Mouse (Mus musculus): ENCODE results near the gene H2-T23. TPM values are rescaled to one million over a fixed set of nuclear protein-coding genes. Genes with fewer than 3 reads are reported as not detected.
"Not testable (repeated sequence)": the region's sequence is repeated elsewhere in the genome, so short reads cannot be mapped to it uniquely, and the experiment has no call there.

Gene H2-T23
- polyA plus RNA-seq (2015; fragmentation: Nextera tagmentation; extraction: Ambion mirVana) = 7.2 and 11.7 TPM in 2 replicates

DNA sequence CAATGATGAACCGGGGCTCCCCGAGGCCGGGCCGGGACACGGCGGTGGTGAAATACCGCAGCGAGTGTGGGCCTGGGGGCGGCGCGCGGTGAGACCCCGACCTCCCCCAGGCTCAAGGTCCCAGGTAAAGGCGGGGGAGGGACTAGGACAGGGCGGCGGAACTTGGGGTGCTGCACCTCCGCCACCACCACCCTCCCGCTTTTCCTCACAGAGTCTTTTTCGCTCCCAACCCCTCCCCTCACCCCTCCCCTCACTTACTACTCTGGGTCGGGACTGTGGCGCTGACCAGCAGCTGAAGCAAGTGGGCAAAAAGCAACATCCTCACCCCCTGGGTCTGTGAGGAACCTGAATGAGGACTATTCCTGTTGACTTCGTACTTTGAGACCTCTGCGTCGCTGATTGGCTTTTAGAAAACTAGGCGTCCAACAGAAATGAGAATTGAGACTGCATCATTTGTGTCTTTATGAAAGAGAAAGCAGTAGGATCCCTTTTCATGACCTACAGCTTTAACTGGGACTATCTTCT lies at the start of gene H2-T23:
H2-T23 (minus strand) TSS at position 505 of the 525 bp plus-strand sequence.
- not testable (repeated sequence) for H3K9me3 ChIP-seq (ENCODE audit: control insufficient read depth, low read length); H3K36me3 ChIP-seq (ENCODE audit: control insufficient read depth, insufficient read depth, low read length); H3K4me1 ChIP-seq (replicated peaks; ENCODE audit: control insufficient read depth, insufficient read depth, low read length); H3K27ac ChIP-seq (ENCODE audit: low read length); H3K27me3 ChIP-seq (ENCODE audit: control insufficient read depth, insufficient read depth, low read depth, low read length)
- H3K4me3 ChIP-seq (ENCODE audit: low read length) = peak within 1 kb of the TSS; percentile 58
- WGBS = 1% methylated on average over 24 of the region's 25 CpGs
- H3K9ac ChIP-seq (ENCODE audit: low read length) = peak within 1 kb of the TSS; percentile 61
- peak within 1 kb of the TSS; percentile 84 for H3K4me2 ChIP-seq (ENCODE audit: low read depth, low read length)
- peak; percentile 67 for ATAC-seq (ENCODE audit: low read depth)

DNA sequence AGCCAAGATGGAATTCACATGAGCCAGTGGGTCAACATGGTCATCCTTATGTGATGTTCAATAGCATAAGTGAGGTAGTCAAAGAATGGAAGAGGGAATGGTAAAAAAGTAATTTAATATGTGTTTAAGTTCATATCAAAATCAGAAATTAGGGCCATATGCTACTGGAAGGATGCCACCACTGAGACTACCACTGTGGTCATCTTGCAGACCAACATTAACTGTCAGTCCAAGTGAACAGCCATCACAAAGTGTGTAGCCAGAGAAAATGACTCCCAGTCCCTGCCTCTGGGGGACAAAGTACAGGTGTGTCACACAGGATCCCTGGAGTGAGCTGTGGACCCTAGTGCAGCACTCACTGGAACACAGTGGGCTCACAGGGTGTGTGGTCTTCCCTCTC lies 49.2 kb upstream of the H2-T23 start:
- ATAC-seq (ENCODE audit: low read depth); H3K36me3 ChIP-seq (ENCODE audit: control insufficient read depth, insufficient read depth, low read length); H3K9me3 ChIP-seq (ENCODE audit: control insufficient read depth, low read length); H3K4me1 ChIP-seq (replicated peaks; ENCODE audit: control insufficient read depth, insufficient read depth, low read length); H3K9ac ChIP-seq (ENCODE audit: low read length); H3K4me2 ChIP-seq (ENCODE audit: low read depth, low read length); H3K27ac ChIP-seq (ENCODE audit: low read length); H3K4me3 ChIP-seq (ENCODE audit: low read length): not testable (repeated sequence)
- H3K27me3 ChIP-seq (ENCODE audit: control insufficient read depth, insufficient read depth, low read depth, low read length) = peaks cover 19% of the 10 kb centered on the region

DNA sequence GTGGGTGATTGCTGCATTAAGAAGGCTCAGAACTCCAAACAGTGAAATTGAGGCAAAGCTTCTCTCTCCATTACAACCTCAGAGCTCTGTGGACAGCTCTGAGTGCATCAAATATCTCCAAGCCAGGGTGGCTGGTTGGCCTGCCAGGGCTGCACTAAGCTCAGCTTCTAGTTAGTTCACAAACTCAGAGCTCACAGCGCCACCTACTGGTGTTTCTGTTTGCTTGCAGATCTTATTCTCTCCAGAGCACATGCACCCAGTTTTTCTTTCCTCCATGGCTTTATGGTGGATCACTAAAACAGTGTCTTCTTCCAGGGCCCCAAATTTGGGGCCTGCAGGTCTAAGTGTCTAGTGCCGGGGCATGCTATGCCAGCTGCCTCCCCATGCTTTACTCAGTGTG lies 28.2 kb upstream of the H2-T23 start:
- Histone ChIP-seq H3K27me3 (ENCODE audit: control insufficient read depth, insufficient read depth, low read depth, low read length) (no peaks in the 10 kb centered on the region), H3K36me3 (ENCODE audit: control insufficient read depth, insufficient read depth, low read length) (no peaks in the 10 kb centered on the region), H3K9ac (ENCODE audit: low read length) (no peak overlapping the region), H3K4me1 (replicated peaks; ENCODE audit: control insufficient read depth, insufficient read depth, low read length) (no peaks in the 10 kb centered on the region), H3K9me3 (ENCODE audit: control insufficient read depth, low read length) (no peaks in the 10 kb centered on the region), H3K4me3 (ENCODE audit: low read length) (no peak overlapping the region), H3K27ac (ENCODE audit: low read length) (no peak overlapping the region), H3K4me2 (ENCODE audit: low read depth, low read length) (no peak overlapping the region)
- ATAC-seq (ENCODE audit: low read depth) = peak; percentile 28; the same call in 1 of the 2 replicates
- WGBS = 24% methylated on average over 2 of the region's 2 CpGs

DNA sequence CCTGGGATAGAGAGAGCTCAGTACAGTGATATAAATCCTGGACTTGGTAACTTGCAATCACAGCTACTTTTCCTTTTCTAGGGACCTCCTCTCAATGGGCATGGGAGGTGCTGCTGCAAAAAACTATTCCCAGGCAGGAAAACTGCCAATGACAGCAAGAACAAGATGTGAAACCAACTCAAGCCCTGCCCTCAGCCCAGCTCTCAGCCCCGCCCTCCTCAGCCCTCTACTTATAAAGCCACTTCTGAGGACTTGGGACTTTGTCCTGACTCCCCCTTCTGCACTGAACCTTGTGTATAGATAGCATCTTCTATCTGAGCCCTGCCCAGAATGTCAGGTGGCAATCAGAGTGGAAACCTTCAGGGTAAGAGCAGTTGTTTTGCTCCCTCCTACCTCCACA lies 25.7 kb upstream of the H2-T23 start, which contains the start of gene Gm11127:
Gm11127 (minus strand) TSS at position 10 of the 400 bp plus-strand sequence.
- H3K9ac ChIP-seq (ENCODE audit: low read length); H3K36me3 ChIP-seq (ENCODE audit: control insufficient read depth, insufficient read depth, low read length); H3K4me1 ChIP-seq (replicated peaks; ENCODE audit: control insufficient read depth, insufficient read depth, low read length); H3K4me2 ChIP-seq (ENCODE audit: low read depth, low read length); H3K9me3 ChIP-seq (ENCODE audit: control insufficient read depth, low read length); H3K4me3 ChIP-seq (ENCODE audit: low read length); H3K27ac ChIP-seq (ENCODE audit: low read length); H3K27me3 ChIP-seq (ENCODE audit: control insufficient read depth, insufficient read depth, low read depth, low read length); ATAC-seq (ENCODE audit: low read depth): not testable (repeated sequence)
- WGBS = 63% methylated on average over 1 of the region's 1 CpGs

DNA sequence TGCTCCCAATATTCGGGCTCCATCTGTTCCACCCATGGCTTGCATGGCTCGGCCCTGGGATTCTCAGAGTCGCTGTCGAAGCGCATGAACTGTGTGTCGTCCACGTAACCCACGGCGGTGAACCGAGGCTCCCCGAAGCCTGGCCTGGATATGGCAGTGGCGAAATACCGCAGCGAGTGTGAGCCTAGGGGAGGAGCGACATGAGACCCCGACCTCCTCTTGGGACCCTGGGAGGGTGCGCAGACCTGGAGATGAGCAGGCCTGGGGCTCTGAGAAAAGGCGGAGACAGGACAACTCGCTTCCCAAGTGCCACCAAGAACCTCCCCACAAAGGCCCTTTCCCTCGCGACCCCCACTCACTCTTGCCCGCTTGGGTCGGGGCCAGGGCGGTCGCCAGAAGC lies 25.3 kb upstream of the H2-T23 start:
- H3K9me3 ChIP-seq (ENCODE audit: control insufficient read depth, low read length); H3K27ac ChIP-seq (ENCODE audit: low read length); H3K4me3 ChIP-seq (ENCODE audit: low read length); ATAC-seq (ENCODE audit: low read depth); H3K9ac ChIP-seq (ENCODE audit: low read length); H3K36me3 ChIP-seq (ENCODE audit: control insufficient read depth, insufficient read depth, low read length); H3K4me2 ChIP-seq (ENCODE audit: low read depth, low read length); H3K4me1 ChIP-seq (replicated peaks; ENCODE audit: control insufficient read depth, insufficient read depth, low read length); H3K27me3 ChIP-seq (ENCODE audit: control insufficient read depth, insufficient read depth, low read depth, low read length): not testable (repeated sequence)
- 87% methylated on average over 23 of the region's 25 CpGs for WGBS

DNA sequence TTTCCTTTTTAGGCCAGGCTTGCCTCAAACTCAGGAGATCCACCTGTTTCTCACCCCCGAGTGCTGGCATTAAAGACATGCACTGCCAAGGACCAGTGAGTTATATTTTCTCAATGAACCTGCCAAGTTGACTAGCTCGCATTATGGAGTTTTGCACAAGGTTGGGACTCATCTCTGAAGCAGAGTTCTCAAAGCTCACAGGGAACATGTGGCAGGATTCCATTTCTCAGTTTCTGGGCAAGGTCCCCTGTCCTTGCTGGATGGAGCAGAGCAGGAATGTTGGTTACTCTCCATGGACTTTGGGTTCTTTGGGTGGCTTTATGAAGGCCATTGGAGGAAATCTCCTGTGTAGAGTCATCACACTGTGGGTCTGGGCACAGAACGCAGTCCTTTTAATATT lies 10.6 kb upstream of the H2-T23 start:
- Histone ChIP-seq H3K9me3 (ENCODE audit: control insufficient read depth, low read length) (no peaks in the 10 kb centered on the region), H3K27me3 (ENCODE audit: control insufficient read depth, insufficient read depth, low read depth, low read length) (no peaks in the 10 kb centered on the region), H3K4me2 (ENCODE audit: low read depth, low read length) (peak overlapping the region; percentile 74), H3K4me3 (ENCODE audit: low read length) (peak overlapping the region; percentile 51), H3K4me1 (replicated peaks; ENCODE audit: control insufficient read depth, insufficient read depth, low read length) (peaks cover 4% of the 10 kb centered on the region), H3K9ac (ENCODE audit: low read length) (peak overlapping the region; percentile 61), H3K36me3 (ENCODE audit: control insufficient read depth, insufficient read depth, low read length) (no peaks in the 10 kb centered on the region), H3K27ac (ENCODE audit: low read length) (no peak overlapping the region; the same call in 1 of the 2 replicates)
- 79% methylated on average over 3 of the region's 3 CpGs for WGBS
- no peak for ATAC-seq (ENCODE audit: low read depth)

DNA sequence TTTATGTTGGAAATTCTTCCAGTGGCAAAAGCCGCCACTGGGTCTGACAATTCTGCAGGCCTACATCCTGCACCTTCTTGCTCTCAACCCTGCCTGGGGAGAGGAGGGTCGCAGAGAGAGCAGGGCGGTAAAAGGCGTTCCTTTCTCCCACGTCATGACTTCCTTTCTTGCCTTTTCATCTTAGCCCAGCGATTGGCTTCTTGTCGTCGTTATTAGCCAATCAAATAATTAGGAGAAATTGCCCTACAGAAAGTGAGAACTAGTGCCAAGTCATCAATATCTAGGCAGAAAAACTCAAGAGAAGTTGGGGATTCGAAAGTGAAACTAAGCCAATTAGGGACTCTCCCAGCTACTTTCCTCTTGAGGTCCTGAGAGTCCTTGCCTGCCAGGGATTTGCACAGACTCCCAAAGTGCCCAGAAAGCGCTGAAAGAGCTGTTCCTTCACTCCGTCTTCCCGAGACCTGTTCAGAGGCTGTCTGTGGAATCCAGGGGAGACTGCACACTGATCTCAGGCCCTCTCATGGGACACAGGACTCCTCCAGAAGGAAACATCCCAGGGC lies 10.0 kb upstream of the H2-T23 start, which contains the start of the genes H2-T22 and Gm6034:
H2-T22 (minus strand) TSS at position 138 of the 560 bp plus-strand sequence.
Gm6034 (plus strand) TSS at position 352 of the 560 bp plus-strand sequence.
- peak within 1 kb of the TSS; percentile 51 for H3K4me3 ChIP-seq (ENCODE audit: low read length)
- peak within 1 kb of the TSS; percentile 74 for H3K4me2 ChIP-seq (ENCODE audit: low read depth, low read length)
- not testable (repeated sequence) for H3K9me3 ChIP-seq (ENCODE audit: control insufficient read depth, low read length); H3K4me1 ChIP-seq (replicated peaks; ENCODE audit: control insufficient read depth, insufficient read depth, low read length); H3K36me3 ChIP-seq (ENCODE audit: control insufficient read depth, insufficient read depth, low read length); H3K27me3 ChIP-seq (ENCODE audit: control insufficient read depth, insufficient read depth, low read depth, low read length)
- peak; percentile 99 for ATAC-seq (ENCODE audit: low read depth)
- under 1% methylated on average over 12 of the region's 12 CpGs for WGBS
- H3K27ac ChIP-seq (ENCODE audit: low read length) = peak within 1 kb of the TSS; percentile 25
- H3K9ac ChIP-seq (ENCODE audit: low read length) = peak within 1 kb of the TSS; percentile 61

DNA sequence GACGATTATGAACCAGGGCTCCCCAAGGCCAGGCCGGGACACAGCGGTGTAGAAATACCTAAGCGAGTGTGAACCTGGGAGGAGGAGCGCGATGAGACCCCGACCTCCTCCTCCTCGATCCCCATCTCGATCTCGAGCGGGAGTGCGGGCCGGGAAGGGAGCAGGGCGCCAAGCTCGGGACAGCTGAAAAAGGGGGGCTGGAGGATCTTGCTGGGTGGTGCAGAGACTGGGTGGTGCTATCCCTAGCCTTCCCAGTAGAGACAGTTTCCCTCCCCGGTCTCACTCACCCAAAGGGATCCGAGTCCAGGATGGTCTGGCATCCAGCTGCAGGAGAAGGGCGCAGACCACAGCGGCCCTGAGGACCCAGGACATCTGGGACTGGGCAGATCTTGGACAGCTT lies 9.4 kb upstream of the H2-T23 start:
- Histone ChIP-seq H3K9ac (ENCODE audit: low read length) (peak overlapping the region; percentile 61), H3K4me2 (ENCODE audit: low read depth, low read length) (peak overlapping the region; percentile 74), H3K4me3 (ENCODE audit: low read length) (peak overlapping the region; percentile 51)
- not testable (repeated sequence) for H3K27ac ChIP-seq (ENCODE audit: low read length); H3K27me3 ChIP-seq (ENCODE audit: control insufficient read depth, insufficient read depth, low read depth, low read length); H3K4me1 ChIP-seq (replicated peaks; ENCODE audit: control insufficient read depth, insufficient read depth, low read length); H3K9me3 ChIP-seq (ENCODE audit: control insufficient read depth, low read length); H3K36me3 ChIP-seq (ENCODE audit: control insufficient read depth, insufficient read depth, low read length)
- under 1% methylated on average over 14 of the region's 19 CpGs for WGBS
- ATAC-seq (ENCODE audit: low read depth) = peak; percentile 76

DNA sequence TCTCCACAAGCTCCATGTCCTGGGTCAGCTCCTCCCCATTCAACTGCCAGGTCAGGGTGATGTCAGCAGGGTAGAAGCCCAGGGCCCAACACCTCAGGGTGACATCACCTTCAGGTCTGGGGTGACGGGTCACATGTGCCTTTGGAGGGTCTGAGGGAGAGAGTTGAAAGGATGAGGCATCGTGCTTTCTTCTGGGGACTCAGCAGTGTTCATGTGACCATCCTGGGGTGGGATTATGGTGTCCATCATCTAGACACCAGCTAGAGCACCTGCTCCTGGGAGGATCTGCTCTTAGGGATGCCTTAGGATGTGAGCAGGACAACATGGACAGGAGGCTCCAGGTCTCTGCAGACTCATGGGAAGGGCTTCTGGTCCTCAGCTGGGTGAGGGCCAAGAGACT lies 7.9 kb upstream of the H2-T23 start:
- H3K4me2 ChIP-seq (ENCODE audit: low read depth, low read length); H3K27ac ChIP-seq (ENCODE audit: low read length); H3K9ac ChIP-seq (ENCODE audit: low read length); ATAC-seq (ENCODE audit: low read depth); H3K27me3 ChIP-seq (ENCODE audit: control insufficient read depth, insufficient read depth, low read depth, low read length); H3K4me1 ChIP-seq (replicated peaks; ENCODE audit: control insufficient read depth, insufficient read depth, low read length); H3K36me3 ChIP-seq (ENCODE audit: control insufficient read depth, insufficient read depth, low read length); H3K9me3 ChIP-seq (ENCODE audit: control insufficient read depth, low read length); H3K4me3 ChIP-seq (ENCODE audit: low read length): not testable (repeated sequence)
- 89% methylated on average over 2 of the region's 2 CpGs for WGBS
